Mouse (Mus musculus) small intestine, adult 2 months (tissue): ENCODE measurements around the gene Armc8.

Experiments
- CTCF ChIP-seq: fragments of 200-500 bp; IDR thresholded peaks from 2 replicates; pipeline ENCODE4 v1.5.1; 2012; ENCODE audit warnings: low read depth, mild to moderate bottlenecking, control low read depth, inconsistent platforms, low read length, moderate library complexity, mixed read lengths; ENCODE audit not compliant: insufficient replicate concordance, insufficient read length; ENCODE audit errors: extremely low read depth
- POLR2A ChIP-seq: fragments of 200-500 bp; IDR thresholded peaks from 2 replicates; pipeline ENCODE4 v1.6.1; 2012; ENCODE audit warnings: low read depth, mild to moderate bottlenecking, control low read depth, inconsistent platforms, low read length, moderate library complexity

DNA sequence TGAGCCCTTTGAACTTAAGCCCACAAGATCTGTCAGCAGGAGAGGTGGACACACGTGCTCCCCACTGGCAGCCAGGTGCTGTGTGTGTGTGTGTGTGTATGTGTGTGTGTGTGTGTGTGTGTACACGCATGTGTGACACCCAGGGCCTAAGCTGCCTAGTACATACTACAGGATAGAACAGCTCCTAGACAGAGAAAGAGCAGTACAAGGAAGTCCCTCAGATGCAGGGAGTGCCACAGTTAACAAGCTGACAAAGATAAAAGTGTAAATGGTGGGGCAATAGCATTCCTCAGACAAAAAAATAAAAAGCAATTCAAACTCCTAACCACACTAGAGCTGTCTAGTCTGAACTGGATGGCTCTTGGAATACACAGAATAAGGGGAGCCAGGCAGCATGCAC is 16.6 kb downstream of the Armc8 start:
- TF ChIP-seq CTCF (no peak), POLR2A (no peak)
